Comparison of ENCODE assay signal across 8 mouse cellular contexts in genomic region chr14:54602613-54603012, GRCm38 (mm10). TPM values are rescaled to one million over a fixed set of nuclear protein-coding genes. Genes with fewer than 3 reads are reported as not detected.
DNase-seq lines count a peak whose midpoint lies in the region; ATAC-seq and TF ChIP-seq lines count a peak whose summit lies in the region.

No protein-coding gene starts in this region.

- no peaks in the 10 kb centered on the region for H3K27me3 ChIP-seq in lung, embryonic 14.5 days (ENCODE audit: insufficient read depth, low read length)
- no peaks in the 10 kb centered on the region for H3K27me3 ChIP-seq in heart, embryonic 16.5 days (ENCODE audit: control insufficient read depth, insufficient read depth, low read length)
- no peaks in the 10 kb centered on the region for H3K27me3 ChIP-seq in liver, embryonic 15.5 days

- H3K9ac ChIP-seq in lung, embryonic 14.5 days, result peak overlapping the region; percentile 86
- H3K9ac ChIP-seq in heart, embryonic 16.5 days (ENCODE audit: low read length), result peak overlapping the region; percentile 84
- H3K9ac ChIP-seq in liver, embryonic 15.5 days, result peak overlapping the region; percentile 91

- peaks cover 10% of the 10 kb centered on the region for H3K4me1 ChIP-seq in lung, embryonic 14.5 days (ENCODE audit: insufficient read depth)
- peaks cover 6% of the 10 kb centered on the region for H3K4me1 ChIP-seq in heart, embryonic 16.5 days (ENCODE audit: control insufficient read depth, insufficient read depth, low read length)
- peaks cover 40% of the 10 kb centered on the region for H3K4me1 ChIP-seq in liver, embryonic 15.5 days (replicated peaks)

- no peak for DNase-seq in lung, embryonic 14.5 days
- no peak for DNase-seq in lung, adult 18-20 months
- no peak for DNase-seq in B cell, adult 2 months
- DNase-seq in gastrocnemius, postnatal 14 days, result no peak

- intact Hi-C loops in gastrocnemius, postnatal 14 days (cut with DNase I; ENCODE audit: low total_unique reads), result no loop called here

- 36% methylated on average over 4 of the region's 4 CpGs for WGBS in lung, embryonic 14.5 days
- 44% methylated on average over 4 of the region's 4 CpGs for WGBS in heart, embryonic 16.5 days
- 25% methylated on average over 4 of the region's 4 CpGs for WGBS in liver, embryonic 15.5 days (ENCODE audit: insufficient replicate concordance)

- peak overlapping the region; percentile 66 for H3K4me2 ChIP-seq in lung, embryonic 14.5 days
- H3K4me2 ChIP-seq in heart, embryonic 16.5 days (ENCODE audit: low read depth, low read length), result peak overlapping the region; percentile 63
- H3K4me2 ChIP-seq in liver, embryonic 15.5 days, result peak overlapping the region; percentile 94

- TF ChIP-seq CTCF in lung, embryonic 14.5 days (IDR thresholded peaks at IDR 0.05; ENCODE audit: low read depth), result no peak

- H3K36me3 ChIP-seq in lung, embryonic 14.5 days (ENCODE audit: insufficient read depth), result no peaks in the 10 kb centered on the region
- H3K36me3 ChIP-seq in heart, embryonic 16.5 days (ENCODE audit: control insufficient read depth, insufficient read depth), result no peaks in the 10 kb centered on the region
- H3K36me3 ChIP-seq in liver, embryonic 15.5 days (replicated peaks), result no peaks in the 10 kb centered on the region

- ATAC-seq in lung, embryonic 14.5 days (ENCODE audit: insufficient read depth), result peak; percentile 6; the same call in 1 of the 2 replicates
- ATAC-seq in common myeloid progenitor, adult 5-6 weeks (replicated peaks; ENCODE audit: low read depth, poor library complexity, severe bottlenecking), result 0 out of 2 replicates have a peak, but pooled peaks have one; percentile 5
- ATAC-seq in heart, embryonic 16.5 days (replicated peaks; ENCODE audit: extremely low read depth, insufficient read depth, low FRiP score), result no peak
- no peak for ATAC-seq in liver, embryonic 15.5 days (ENCODE audit: insufficient read depth)
- no peak for ATAC-seq in frontal cortex, adult (ENCODE audit: low TSS enrichment)

- peak overlapping the region; percentile 66 for H3K4me3 ChIP-seq in lung, embryonic 14.5 days (ENCODE audit: low read depth, low read length)
- H3K4me3 ChIP-seq in heart, embryonic 16.5 days (ENCODE audit: low read length), result peak overlapping the region; percentile 73
- peak overlapping the region; percentile 86 for H3K4me3 ChIP-seq in liver, embryonic 15.5 days (replicated peaks)

- H3K9me3 ChIP-seq in lung, embryonic 14.5 days (ENCODE audit: low read depth, low read length), result no peaks in the 10 kb centered on the region
- no peaks in the 10 kb centered on the region for H3K9me3 ChIP-seq in heart, embryonic 16.5 days (replicated peaks; ENCODE audit: control insufficient read depth, low read length)
- H3K9me3 ChIP-seq in liver, embryonic 15.5 days (replicated peaks), result no peaks in the 10 kb centered on the region

- peak overlapping the region; percentile 95 for H3K27ac ChIP-seq in lung, embryonic 14.5 days (ENCODE audit: low read depth)
- peak overlapping the region; percentile 95 for H3K27ac ChIP-seq in heart, embryonic 16.5 days (ENCODE audit: low read length)
- peak overlapping the region; percentile 97 for H3K27ac ChIP-seq in liver, embryonic 15.5 days (replicated peaks)

RNA-seq across cellular contexts. Expression of gene 4931414P19Rik, which starts 3.2 kb away (rescaled TPM):
- polyA plus RNA-seq in lung, embryonic 14.5 days (2014; fragmentation: Nextera tagmentation; extraction: Ambion mirVana), result 8.3 and 9.4 TPM in 2 replicates
- 5.3 TPM in 2 replicates for total RNA-seq in common myeloid progenitor, adult 5-6 weeks (2017)
- 6.7 and 7.8 TPM in 2 replicates for polyA plus RNA-seq in heart, embryonic 16.5 days (2015; fragmentation: Nextera tagmentation; extraction: Ambion mirVana)
- 1.9 and 2.9 TPM in 2 replicates for polyA plus RNA-seq in liver, embryonic 15.5 days (2015; fragmentation: Nextera tagmentation; extraction: Ambion mirVana)
- 1 to 10 TPM; 2.9 to 3.3 TPM for total RNA-seq in gastrocnemius, postnatal 14 days (2021)

RNA-seq across cellular contexts. Expression of gene Psmb5, which starts 15.2 kb away (rescaled TPM):
- polyA plus RNA-seq in lung, embryonic 14.5 days (2014; fragmentation: Nextera tagmentation; extraction: Ambion mirVana), result 374 and 393 TPM in 2 replicates
- 56.3 and 58.6 TPM in 2 replicates for total RNA-seq in common myeloid progenitor, adult 5-6 weeks (2017)
- 358 and 367 TPM in 2 replicates for polyA plus RNA-seq in heart, embryonic 16.5 days (2015; fragmentation: Nextera tagmentation; extraction: Ambion mirVana)
- polyA plus RNA-seq in liver, embryonic 15.5 days (2015; fragmentation: Nextera tagmentation; extraction: Ambion mirVana), result 204 and 211 TPM in 2 replicates
- 100 to 1,000 TPM; 196 to 203 TPM for total RNA-seq in gastrocnemius, postnatal 14 days (2021)

RNA-seq across cellular contexts. Expression of gene Psmb11, which starts 18.6 kb away (rescaled TPM):
- not detected in 2 replicates for polyA plus RNA-seq in lung, embryonic 14.5 days (2014; fragmentation: Nextera tagmentation; extraction: Ambion mirVana)
- total RNA-seq in common myeloid progenitor, adult 5-6 weeks (2017), result not detected in 2 replicates
- polyA plus RNA-seq in heart, embryonic 16.5 days (2015; fragmentation: Nextera tagmentation; extraction: Ambion mirVana), result 9.5 and 22.3 TPM in 2 replicates
- not detected in 2 replicates for polyA plus RNA-seq in liver, embryonic 15.5 days (2015; fragmentation: Nextera tagmentation; extraction: Ambion mirVana)
- total RNA-seq in gastrocnemius, postnatal 14 days (2021), result not detected

RNA-seq across cellular contexts. Expression of gene Ajuba, which starts 25.3 kb away (rescaled TPM):
- polyA plus RNA-seq in lung, embryonic 14.5 days (2014; fragmentation: Nextera tagmentation; extraction: Ambion mirVana), result 37.8 and 43.6 TPM in 2 replicates
- 1.3 and 1.9 TPM in 2 replicates for total RNA-seq in common myeloid progenitor, adult 5-6 weeks (2017)
- 24.9 and 25.5 TPM in 2 replicates for polyA plus RNA-seq in heart, embryonic 16.5 days (2015; fragmentation: Nextera tagmentation; extraction: Ambion mirVana)
- 5.6 TPM in 2 replicates for polyA plus RNA-seq in liver, embryonic 15.5 days (2015; fragmentation: Nextera tagmentation; extraction: Ambion mirVana)
- 1 to 10 TPM; 5.7 to 5.8 TPM for total RNA-seq in gastrocnemius, postnatal 14 days (2021)

RNA-seq across cellular contexts. Expression of gene Gm17606, which starts 38.1 kb away (rescaled TPM):
- polyA plus RNA-seq in lung, embryonic 14.5 days (2014; fragmentation: Nextera tagmentation; extraction: Ambion mirVana), result not detected in 2 replicates
- total RNA-seq in common myeloid progenitor, adult 5-6 weeks (2017), result not detected in 2 replicates
- polyA plus RNA-seq in heart, embryonic 16.5 days (2015; fragmentation: Nextera tagmentation; extraction: Ambion mirVana), result not detected in 2 replicates
- polyA plus RNA-seq in liver, embryonic 15.5 days (2015; fragmentation: Nextera tagmentation; extraction: Ambion mirVana), result not detected in 2 replicates
- not detected for total RNA-seq in gastrocnemius, postnatal 14 days (2021)

Comparison
In these comparisons a context has a peak if more than half of its experiments do, and no peak if none do; other contexts are left out.
1. ATAC-seq: peak in lung, embryonic 14.5 days (single experiment) and common myeloid progenitor, adult 5-6 weeks (single experiment); none in heart, embryonic 16.5 days (single experiment), liver, embryonic 15.5 days (single experiment) and frontal cortex, adult (single experiment).
2. RNA of gene Psmb11, which starts 18.6 kb away (polyA plus RNA-seq): 9.5 to 22.3 TPM in heart, embryonic 16.5 days; not detected in lung, embryonic 14.5 days and not detected in liver, embryonic 15.5 days; every median in the first group is over 10 times any median in the second.
3. Peak in every context shown above with its lines, with median percentiles within 50 percentile points of each other: H3K27ac ChIP-seq, H3K4me2 ChIP-seq, H3K4me3 ChIP-seq and H3K9ac ChIP-seq.